Mouse (Mus musculus): ENCODE results near the gene Tbc1d7.
A peak's percentile ranks its signal among the peaks of the same experiment; 100 is the strongest.

Tbc1d7 gene

DNA sequence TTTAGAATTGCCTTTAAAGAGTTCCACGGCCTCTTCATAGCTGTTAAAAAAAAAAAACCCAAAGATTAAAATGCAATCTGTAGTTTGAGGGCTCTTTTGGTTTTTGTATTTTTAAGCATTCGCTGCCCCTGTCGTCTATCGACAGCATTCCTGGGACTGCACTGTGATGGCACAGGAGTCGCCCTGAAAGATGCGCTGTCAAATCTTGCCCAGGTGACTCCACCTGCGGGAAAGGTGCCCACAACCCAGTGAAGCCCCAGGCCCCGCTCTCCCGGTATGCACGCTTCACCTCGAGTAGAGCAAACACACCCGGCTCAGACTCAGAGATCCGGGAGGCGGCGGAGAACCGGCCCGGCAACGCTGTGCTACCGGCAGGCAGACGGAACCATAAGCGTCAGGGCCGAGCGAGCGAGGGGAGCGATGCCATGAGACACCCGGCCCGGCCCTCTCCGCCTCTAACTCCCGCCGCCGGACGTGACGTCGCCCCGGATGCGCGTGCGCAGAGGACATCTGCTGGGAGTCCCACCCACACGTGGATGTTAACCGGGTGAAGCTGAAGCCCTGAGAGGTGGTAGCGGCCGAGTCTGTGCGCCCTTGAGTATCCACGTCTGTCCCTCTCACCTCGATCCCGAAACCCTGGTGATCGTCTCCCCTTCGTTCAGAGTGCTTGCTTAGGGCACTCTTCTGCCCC, at the start of gene Tbc1d7:
TSS of gene Tbc1d7 (minus strand) at position 482 of the 691 bp plus-strand sequence.
- no peaks in the 10 kb centered on the region for H3K9me3 ChIP-seq (ENCODE audit: low read length)
- peak within 1 kb of the TSS; percentile 91 for H3K4me3 ChIP-seq (replicated peaks; ENCODE audit: low read length)
- TF ChIP-seq CTCF (conservative IDR thresholded peaks at IDR 0.05; ENCODE audit: low read length) (no peak), NANOG (IDR thresholded peaks at IDR 0.05; ENCODE audit: borderline replicate concordance, low read length) (no peak), POU5F1 (IDR thresholded peaks at IDR 0.05; ENCODE audit: borderline replicate concordance, low read length) (peak; percentile 8; the same call in 1 of the 2 replicates)
- no peaks in the 10 kb centered on the region for H3K27me3 ChIP-seq (ENCODE audit: insufficient read depth, low read length)
- H3K36me3 ChIP-seq (ENCODE audit: insufficient read depth, low read length) = no peaks in the 10 kb centered on the region
- H3K4me1 ChIP-seq (replicated peaks; ENCODE audit: low read depth, low read length) = peaks cover 19% of the 10 kb centered on the region

DNA sequence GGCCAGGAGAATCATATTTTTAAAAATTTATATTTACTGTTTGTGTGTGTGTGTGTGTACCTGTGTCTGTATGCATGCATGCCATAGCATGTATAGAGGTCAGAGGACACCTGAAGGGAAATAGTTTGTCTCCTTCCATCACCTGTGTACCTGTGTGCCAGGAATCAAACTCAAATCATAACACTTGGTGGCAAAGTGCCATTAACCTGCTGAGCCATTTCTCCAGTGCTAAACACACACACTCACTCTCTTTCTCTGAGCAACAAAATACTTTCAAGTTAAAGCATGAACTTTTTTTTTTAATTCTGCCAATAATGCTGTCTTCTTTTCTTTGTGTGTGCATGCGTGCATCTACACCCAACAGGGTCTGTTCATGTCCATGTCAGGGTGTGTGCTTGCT, 49.3 kb upstream of the Tbc1d7 start:
- peaks cover 31% of the 10 kb centered on the region for H3K4me1 ChIP-seq (replicated peaks; ENCODE audit: low read depth, low read length)
- H3K27me3 ChIP-seq (ENCODE audit: insufficient read depth, low read length) = no peaks in the 10 kb centered on the region
- no peaks in the 10 kb centered on the region for H3K9me3 ChIP-seq (ENCODE audit: low read length)
- H3K4me3 ChIP-seq (replicated peaks; ENCODE audit: low read length) = no peak overlapping the region
- TF ChIP-seq NANOG (IDR thresholded peaks at IDR 0.05; ENCODE audit: borderline replicate concordance, low read length) = no peak
- no peak for TF ChIP-seq POU5F1 (IDR thresholded peaks at IDR 0.05; ENCODE audit: borderline replicate concordance, low read length)
- TF ChIP-seq CTCF (conservative IDR thresholded peaks at IDR 0.05; ENCODE audit: low read length) = no peak
- H3K36me3 ChIP-seq (ENCODE audit: insufficient read depth, low read length) = no peaks in the 10 kb centered on the region

DNA sequence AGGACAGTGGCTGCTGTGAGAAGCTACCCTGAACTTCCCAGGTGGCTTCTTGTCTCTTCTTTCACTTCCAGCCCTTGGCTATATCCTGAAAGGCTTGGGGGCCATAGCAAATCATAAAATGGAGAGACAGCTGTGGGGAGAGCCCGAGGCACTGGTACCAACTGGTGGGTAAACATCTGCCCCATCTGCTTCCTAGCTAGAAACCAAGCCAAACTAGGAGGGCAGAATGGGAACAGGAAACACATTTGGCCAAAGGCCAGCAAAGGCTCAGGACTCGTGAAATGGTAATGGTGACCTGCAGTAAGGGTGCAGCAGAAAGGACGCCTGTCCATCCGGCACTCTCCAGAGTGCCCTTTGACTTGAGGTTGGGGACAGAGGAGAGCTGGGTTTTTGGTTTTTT, 47.5 kb upstream of the Tbc1d7 start:
- Histone ChIP-seq H3K9me3 (ENCODE audit: low read length) (no peaks in the 10 kb centered on the region), H3K27me3 (ENCODE audit: insufficient read depth, low read length) (no peaks in the 10 kb centered on the region), H3K4me3 (replicated peaks; ENCODE audit: low read length) (no peak overlapping the region), H3K4me1 (replicated peaks; ENCODE audit: low read depth, low read length) (peaks cover 44% of the 10 kb centered on the region), H3K36me3 (ENCODE audit: insufficient read depth, low read length) (no peaks in the 10 kb centered on the region)
- no peak for TF ChIP-seq CTCF (conservative IDR thresholded peaks at IDR 0.05; ENCODE audit: low read length)
- TF ChIP-seq POU5F1 (IDR thresholded peaks at IDR 0.05; ENCODE audit: borderline replicate concordance, low read length) = no peak
- TF ChIP-seq NANOG (IDR thresholded peaks at IDR 0.05; ENCODE audit: borderline replicate concordance, low read length) = no peak

DNA sequence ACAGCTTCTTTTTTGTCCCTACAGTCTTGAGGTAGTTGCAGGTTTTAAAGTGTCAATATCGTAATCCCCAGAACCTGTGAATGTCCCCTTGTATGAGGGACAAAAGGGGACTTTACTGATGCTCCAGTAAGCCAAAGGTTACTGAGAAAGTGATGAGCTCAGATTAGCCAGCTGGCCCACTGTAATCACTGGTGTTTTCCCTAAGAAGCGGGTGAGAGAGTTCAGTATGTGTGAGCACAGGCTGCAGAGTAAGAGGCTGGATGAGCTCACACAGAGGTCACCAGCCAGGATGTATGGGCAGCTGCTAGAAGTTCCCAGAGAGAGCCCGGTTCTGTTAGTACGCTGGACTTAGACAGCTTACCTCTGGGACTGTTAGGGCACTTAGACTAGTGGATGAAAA, 47.0 kb upstream of the Tbc1d7 start:
- Histone ChIP-seq H3K4me1 (replicated peaks; ENCODE audit: low read depth, low read length) (peaks cover 47% of the 10 kb centered on the region), H3K9me3 (ENCODE audit: low read length) (no peaks in the 10 kb centered on the region), H3K36me3 (ENCODE audit: insufficient read depth, low read length) (no peaks in the 10 kb centered on the region), H3K4me3 (replicated peaks; ENCODE audit: low read length) (no peak overlapping the region), H3K27me3 (ENCODE audit: insufficient read depth, low read length) (no peaks in the 10 kb centered on the region)
- no peak for TF ChIP-seq CTCF (conservative IDR thresholded peaks at IDR 0.05; ENCODE audit: low read length)
- no peak for TF ChIP-seq NANOG (IDR thresholded peaks at IDR 0.05; ENCODE audit: borderline replicate concordance, low read length)
- TF ChIP-seq POU5F1 (IDR thresholded peaks at IDR 0.05; ENCODE audit: borderline replicate concordance, low read length) = no peak

DNA sequence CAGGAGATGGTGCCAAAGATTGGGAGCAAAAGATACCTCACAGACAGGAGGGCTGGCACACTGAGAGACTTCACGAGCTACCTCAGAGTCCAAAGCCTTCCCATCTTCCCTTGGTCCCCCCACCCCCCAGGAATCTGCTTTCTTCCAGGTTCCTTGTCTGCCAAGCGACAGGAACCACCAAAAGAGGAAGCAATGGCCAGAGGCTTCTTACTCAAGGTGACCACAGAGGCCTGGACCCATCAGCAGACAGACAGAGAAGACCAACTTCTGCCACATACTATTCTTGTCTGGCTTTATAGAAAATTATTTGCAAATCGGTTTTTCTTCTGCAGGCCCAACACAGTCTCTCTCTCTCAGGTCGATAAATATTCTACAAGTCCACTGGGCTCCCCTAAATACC, 46.4 kb upstream of the Tbc1d7 start:
- peaks cover 53% of the 10 kb centered on the region for H3K4me1 ChIP-seq (replicated peaks; ENCODE audit: low read depth, low read length)
- peak overlapping the region; percentile 37 for H3K4me3 ChIP-seq (replicated peaks; ENCODE audit: low read length)
- TF ChIP-seq CTCF (conservative IDR thresholded peaks at IDR 0.05; ENCODE audit: low read length) (no peak), NANOG (IDR thresholded peaks at IDR 0.05; ENCODE audit: borderline replicate concordance, low read length) (no peak), POU5F1 (IDR thresholded peaks at IDR 0.05; ENCODE audit: borderline replicate concordance, low read length) (no peak)
- H3K36me3 ChIP-seq (ENCODE audit: insufficient read depth, low read length) = no peaks in the 10 kb centered on the region
- no peaks in the 10 kb centered on the region for H3K9me3 ChIP-seq (ENCODE audit: low read length)
- no peaks in the 10 kb centered on the region for H3K27me3 ChIP-seq (ENCODE audit: insufficient read depth, low read length)

DNA sequence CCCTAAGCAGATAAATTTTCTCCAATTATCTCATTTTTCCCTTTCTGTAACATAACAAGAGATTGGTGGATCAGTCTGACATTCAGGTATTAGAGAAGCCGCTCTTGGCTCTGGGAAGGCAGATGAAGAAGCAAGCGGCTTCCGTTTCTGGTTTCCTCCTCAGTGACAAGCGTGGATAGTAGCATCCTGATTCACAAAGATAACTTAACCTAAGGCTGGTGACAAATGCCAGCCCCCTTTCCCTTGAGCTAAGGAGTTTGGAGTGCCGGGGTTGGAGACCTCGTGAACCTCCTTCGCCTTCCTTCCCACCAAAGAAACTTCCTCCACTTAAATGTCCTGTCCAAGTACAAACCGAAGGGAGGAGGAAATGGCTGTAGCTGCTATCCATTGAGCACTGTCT, 45.8 kb upstream of the Tbc1d7 start:
- Histone ChIP-seq H3K9me3 (ENCODE audit: low read length) (no peaks in the 10 kb centered on the region), H3K36me3 (ENCODE audit: insufficient read depth, low read length) (no peaks in the 10 kb centered on the region)
- TF ChIP-seq CTCF (conservative IDR thresholded peaks at IDR 0.05; ENCODE audit: low read length) (no peak), POU5F1 (IDR thresholded peaks at IDR 0.05; ENCODE audit: borderline replicate concordance, low read length) (no peak), NANOG (IDR thresholded peaks at IDR 0.05; ENCODE audit: borderline replicate concordance, low read length) (no peak)

DNA sequence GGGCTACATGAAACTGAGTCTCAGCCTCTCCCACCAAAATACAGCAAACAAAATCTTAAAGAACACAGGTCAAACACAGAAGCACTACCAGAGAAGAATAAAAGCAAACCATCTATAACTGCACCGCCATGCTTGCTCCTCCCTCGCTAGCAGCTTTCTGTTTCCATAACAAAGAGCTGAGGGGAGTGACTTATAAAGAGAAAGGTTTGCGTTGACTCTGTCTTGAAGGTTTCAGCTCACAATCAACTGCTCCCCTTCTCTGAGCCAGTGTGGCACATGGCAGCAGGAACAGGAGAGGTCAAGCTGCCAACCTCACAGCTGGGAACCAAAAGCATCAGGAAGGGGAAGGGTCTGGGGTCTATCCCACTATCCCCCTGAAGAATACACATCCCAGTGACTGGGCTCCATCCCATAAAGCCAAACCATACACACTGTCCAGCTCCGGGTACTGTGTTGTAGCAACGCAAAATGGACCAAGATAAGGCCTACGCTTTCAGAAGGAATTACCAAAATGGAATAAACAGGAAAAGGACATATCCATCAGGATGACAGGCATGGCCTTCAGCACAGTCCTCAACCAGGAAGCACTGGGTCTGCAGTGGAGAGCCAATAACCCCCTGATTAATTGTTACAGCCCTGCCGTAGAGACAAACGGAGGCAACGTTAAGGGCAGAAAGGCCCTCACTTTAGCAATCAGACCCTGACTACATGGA, 44.8 kb upstream of the Tbc1d7 start:
- peak; percentile 71; the same call in 1 of the 2 replicates for TF ChIP-seq POU5F1 (IDR thresholded peaks at IDR 0.05; ENCODE audit: borderline replicate concordance, low read length)
- TF ChIP-seq CTCF (conservative IDR thresholded peaks at IDR 0.05; ENCODE audit: low read length) = no peak
- peaks cover 62% of the 10 kb centered on the region for H3K4me1 ChIP-seq (replicated peaks; ENCODE audit: low read depth, low read length)
- H3K9me3 ChIP-seq (ENCODE audit: low read length) = no peaks in the 10 kb centered on the region
- H3K27me3 ChIP-seq (ENCODE audit: insufficient read depth, low read length) = no peaks in the 10 kb centered on the region
- H3K36me3 ChIP-seq (ENCODE audit: insufficient read depth, low read length) = no peaks in the 10 kb centered on the region
- peak overlapping the region; percentile 55 for H3K4me3 ChIP-seq (replicated peaks; ENCODE audit: low read length)

More for the DNA sequence above, 45.8 kb upstream of the Tbc1d7 start:
- peak overlapping the region; percentile 37 for H3K4me3 ChIP-seq (replicated peaks; ENCODE audit: low read length)
- H3K27me3 ChIP-seq (ENCODE audit: insufficient read depth, low read length) = no peaks in the 10 kb centered on the region
- peaks cover 59% of the 10 kb centered on the region for H3K4me1 ChIP-seq (replicated peaks; ENCODE audit: low read depth, low read length)

DNA sequence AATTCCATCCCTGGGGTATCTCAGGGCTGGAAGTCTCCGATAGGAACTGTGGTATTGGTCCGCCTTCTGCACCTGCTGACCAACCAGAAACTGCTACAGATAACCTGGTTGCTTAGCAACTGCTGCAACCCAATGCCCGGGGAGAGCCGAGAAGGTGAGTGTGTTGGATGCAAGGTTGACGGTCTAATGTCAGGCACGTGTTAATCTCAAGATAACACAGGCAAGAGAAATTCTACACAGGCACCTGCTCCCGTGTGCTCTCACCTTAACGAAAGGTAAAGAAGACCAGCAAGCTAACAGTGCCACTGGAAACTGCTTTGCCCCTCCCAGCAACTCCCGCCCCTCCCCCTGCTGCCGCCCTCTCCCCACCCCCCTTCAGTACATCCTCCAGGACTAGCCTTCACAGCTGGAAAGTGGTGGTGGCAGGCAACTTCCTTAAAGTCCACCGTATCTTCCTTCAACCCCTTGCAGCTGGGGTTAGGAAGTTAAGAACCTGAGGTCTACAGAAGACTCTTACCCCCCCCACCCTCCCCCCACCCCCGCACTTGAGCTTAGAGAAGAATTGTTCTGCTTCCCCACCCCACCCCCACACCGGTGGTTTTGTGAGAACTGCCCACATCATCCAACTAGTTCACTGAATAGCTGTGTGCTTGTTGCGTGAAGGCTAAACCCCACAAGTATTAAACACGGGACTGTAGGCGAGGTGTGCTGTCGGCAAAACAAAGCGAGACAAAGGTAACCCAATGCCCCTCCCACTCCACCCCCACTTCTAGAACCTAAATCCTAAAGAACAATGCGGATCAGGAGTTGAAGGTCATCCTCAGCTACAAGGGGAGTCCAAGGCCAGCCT, 44.1 kb upstream of the Tbc1d7 start:
- no peak for TF ChIP-seq NANOG (IDR thresholded peaks at IDR 0.05; ENCODE audit: borderline replicate concordance, low read length)
- no peak for TF ChIP-seq CTCF (conservative IDR thresholded peaks at IDR 0.05; ENCODE audit: low read length)
- TF ChIP-seq POU5F1 (IDR thresholded peaks at IDR 0.05; ENCODE audit: borderline replicate concordance, low read length) = no peak
- Histone ChIP-seq H3K4me1 (replicated peaks; ENCODE audit: low read depth, low read length) (peaks cover 70% of the 10 kb centered on the region), H3K36me3 (ENCODE audit: insufficient read depth, low read length) (no peaks in the 10 kb centered on the region), H3K4me3 (replicated peaks; ENCODE audit: low read length) (peak overlapping the region; percentile 55), H3K9me3 (ENCODE audit: low read length) (no peaks in the 10 kb centered on the region), H3K27me3 (ENCODE audit: insufficient read depth, low read length) (no peaks in the 10 kb centered on the region)
